Mouse (Mus musculus) ovary, postnatal 10 days (tissue): ENCODE data around the gene Entpd5.

Experiments
- DNase-seq: peaks from one replicate; pipeline ENCODE4 v3.0.0; 2022; ENCODE audit warnings: low spot score

Entpd5 gene

GRCm38 (mm10) chr12:84327111-84327512 lies 81.7 kb downstream of the Entpd5 start:
- no peak for DNase-seq
